Comparison of ENCODE assay signal across 16 mouse cellular contexts in genomic region chr8:84825636-84826035, GRCm38 (mm10). TPM values are rescaled to one million over a fixed set of nuclear protein-coding genes. Genes with fewer than 3 reads are reported as not detected.
DNase-seq lines count a peak whose midpoint lies in the region; ATAC-seq and TF ChIP-seq lines count a peak whose summit lies in the region.
"Had no signal": no experiment of that assay in that cellular context is flagged by ENCODE, and none has a peak within 500 bp of the region (broad histone marks: within the 10 kb centered on the region; RNA-seq: fewer than 3 reads in every experiment).

No protein-coding gene starts in this region.

- ATAC-seq in hematopoietic stem cell, adult 5-6 weeks (replicated peaks in 1 of 2; ENCODE audit: insufficient read depth in 1 of 2, low FRiP score in 2 of 2, low TSS enrichment in 1 of 2, low read depth in 1 of 2, poor library complexity in 2 of 2, severe bottlenecking in 2 of 2): peak; percentile 42 to 60; a peak in 3 of 4 replicates
- 0 out of 2 replicates have a peak, but pooled peaks have one; percentile 30 for ATAC-seq in megakaryocyte progenitor cell, adult 5-6 weeks (replicated peaks; ENCODE audit: poor library complexity)
- ATAC-seq in stomach, postnatal 0 days (ENCODE audit: low FRiP score, low TSS enrichment): no peak

- no peak overlapping the region for H3K27ac ChIP-seq in stomach, postnatal 0 days (replicated peaks)
- H3K27ac ChIP-seq: hindbrain, embryonic 13.5 days; limb, embryonic 10.5 days had no signal

- TF ChIP-seq CTCF in lung, adult 2 months (IDR thresholded peaks at IDR 0.05; ENCODE audit: insufficient read depth, low read length): no peak
- no peak for TF ChIP-seq CTCF in stomach, postnatal 0 days (IDR thresholded peaks at IDR 0.05; ENCODE audit: low read depth)

- intact Hi-C loops in left cerebral cortex, postnatal 4 days (cut with DNase I): no loop called here

- no peak for TF ChIP-seq POLR2A in lung, adult 2 months (IDR thresholded peaks at IDR 0.05; ENCODE audit: borderline replicate concordance, extremely low read depth, low read depth, low read length)

- no peaks in the 10 kb centered on the region for H3K36me3 ChIP-seq in stomach, postnatal 0 days (ENCODE audit: control insufficient read depth, insufficient read depth, low read length)
- H3K36me3 ChIP-seq: hindbrain, embryonic 13.5 days; limb, embryonic 10.5 days had no signal

- H3K9ac ChIP-seq in stomach, postnatal 0 days (ENCODE audit: low read length): no peak overlapping the region
- H3K9ac ChIP-seq: hindbrain, embryonic 13.5 days had no signal

- no peak overlapping the region for H3K4me2 ChIP-seq in stomach, postnatal 0 days (replicated peaks; ENCODE audit: low read depth)
- H3K4me2 ChIP-seq: hindbrain, embryonic 13.5 days had no signal

- TF ChIP-seq EP300 in stomach, postnatal 0 days (optimal IDR thresholded peaks at IDR 0.05): no peak

- 0 out of 2 replicates have a peak, but pooled peaks cover 2% of the 10 kb centered on the region for H3K4me1 ChIP-seq in lung, adult 2 months (ENCODE audit: control insufficient read depth, insufficient read depth, low read length)
- H3K4me1 ChIP-seq in stomach, postnatal 0 days (replicated peaks; ENCODE audit: control insufficient read depth, insufficient read depth): no peaks in the 10 kb centered on the region

- H3K4me3 ChIP-seq in lung, adult 2 months (replicated peaks; ENCODE audit: extremely low read depth, low read depth, low read length): no peak overlapping the region
- H3K4me3 ChIP-seq in stomach, postnatal 0 days (ENCODE audit: low read depth, low read length): no peak overlapping the region
- H3K4me3 ChIP-seq: hindbrain, embryonic 13.5 days; limb, embryonic 10.5 days had no signal

- 37% methylated on average over 4 of the region's 4 CpGs for WGBS in lung, adult 2 months
- 49% methylated on average over 4 of the region's 4 CpGs for WGBS in stomach, postnatal 0 days

- DNase-seq in lung, postnatal 25 days (ENCODE audit: low spot score): peak; percentile 32
- no peak for DNase-seq in lung, adult 2 months
- peak; percentile 53 for DNase-seq in thymus, postnatal 25 days
- DNase-seq in stomach, postnatal 0 days (ENCODE audit: low spot score): no peak
- no peak for DNase-seq in left cerebral cortex, postnatal 4 days
- DNase-seq in cerebellum, adult 11-12 months: no peak
- DNase-seq: adrenal gland, adult 2 months; B cell, adult 2 months; cerebellum, postnatal 36 days; layer of hippocampus, adult 9-11 months; lung, postnatal 10 days; right cerebral cortex, postnatal 14 days had no signal

- H3K9me3 ChIP-seq in stomach, postnatal 0 days (ENCODE audit: control insufficient read depth, low read length): no peaks in the 10 kb centered on the region
- H3K9me3 ChIP-seq: hindbrain, embryonic 13.5 days; limb, embryonic 10.5 days had no signal

- H3K27me3 ChIP-seq in stomach, postnatal 0 days (ENCODE audit: control insufficient read depth, insufficient read depth, low read length): no peaks in the 10 kb centered on the region

RNA-seq across cellular contexts. Expression of gene Dand5, which starts 3.0 kb away (rescaled TPM):
- 2.5 and 2.9 TPM in 2 replicates for polyA plus RNA-seq in lung, adult 2 months (2012; rRNA removed)
- 3.8 and 7.4 TPM in 2 replicates for total RNA-seq in hematopoietic stem cell, adult 5-6 weeks (2017)
- 2.2 and 2.4 TPM in 2 replicates for total RNA-seq in megakaryocyte progenitor cell, adult 5-6 weeks (2015)
- 1.7 and 4.0 TPM in 2 replicates for total RNA-seq in megakaryocyte progenitor cell, adult 5-6 weeks (2017)
- 3.3 TPM in 2 replicates for polyA plus RNA-seq in stomach, postnatal 0 days (2015; fragmentation: Nextera tagmentation; extraction: Ambion mirVana)
- 1 to 10 TPM; 4.9 to 5.5 TPM for total RNA-seq in left cerebral cortex, postnatal 4 days (2021)

RNA-seq across cellular contexts. Expression of gene Gadd45gip1, which starts 5.7 kb away (rescaled TPM):
- polyA plus RNA-seq in lung, adult 2 months (2012; rRNA removed): 21.3 and 31.7 TPM in 2 replicates
- total RNA-seq in hematopoietic stem cell, adult 5-6 weeks (2017): 29.8 and 38.8 TPM in 2 replicates
- 21.4 and 21.9 TPM in 2 replicates for total RNA-seq in megakaryocyte progenitor cell, adult 5-6 weeks (2015)
- total RNA-seq in megakaryocyte progenitor cell, adult 5-6 weeks (2017): 51.2 and 57.4 TPM in 2 replicates
- 38.5 and 39.3 TPM in 2 replicates for polyA plus RNA-seq in stomach, postnatal 0 days (2015; fragmentation: Nextera tagmentation; extraction: Ambion mirVana)
- 10 to 100 TPM; 18.4 to 18.9 TPM for total RNA-seq in left cerebral cortex, postnatal 4 days (2021)

RNA-seq across cellular contexts. Expression of gene Rad23a, which starts 14.8 kb away (rescaled TPM):
- 72.6 and 75.9 TPM in 2 replicates for polyA plus RNA-seq in lung, adult 2 months (2012; rRNA removed)
- 27.4 and 32.7 TPM in 2 replicates for total RNA-seq in hematopoietic stem cell, adult 5-6 weeks (2017)
- 30.2 and 34.4 TPM in 2 replicates for total RNA-seq in megakaryocyte progenitor cell, adult 5-6 weeks (2015)
- 26.2 and 26.3 TPM in 2 replicates for total RNA-seq in megakaryocyte progenitor cell, adult 5-6 weeks (2017)
- 69.8 and 70.6 TPM in 2 replicates for polyA plus RNA-seq in stomach, postnatal 0 days (2015; fragmentation: Nextera tagmentation; extraction: Ambion mirVana)
- 10 to 100 TPM; 44.1 to 49.7 TPM for total RNA-seq in left cerebral cortex, postnatal 4 days (2021)

RNA-seq across cellular contexts. Expression of gene Calr, which starts 21.1 kb away (rescaled TPM):
- 152 and 189 TPM in 2 replicates for polyA plus RNA-seq in lung, adult 2 months (2012; rRNA removed)
- 1,472 and 1,879 TPM in 2 replicates for total RNA-seq in hematopoietic stem cell, adult 5-6 weeks (2017)
- 1,060 and 1,133 TPM in 2 replicates for total RNA-seq in megakaryocyte progenitor cell, adult 5-6 weeks (2015)
- total RNA-seq in megakaryocyte progenitor cell, adult 5-6 weeks (2017): 4,756 and 5,574 TPM in 2 replicates
- polyA plus RNA-seq in stomach, postnatal 0 days (2015; fragmentation: Nextera tagmentation; extraction: Ambion mirVana): 522 and 537 TPM in 2 replicates
- 100 to 1,000 TPM; 528 to 548 TPM for total RNA-seq in left cerebral cortex, postnatal 4 days (2021)

RNA-seq across cellular contexts. Expression of gene Nfix, which starts 25.5 kb away (rescaled TPM):
- 80.1 and 96.2 TPM in 2 replicates for polyA plus RNA-seq in lung, adult 2 months (2012; rRNA removed)
- total RNA-seq in hematopoietic stem cell, adult 5-6 weeks (2017): 21.5 and 26.3 TPM in 2 replicates
- total RNA-seq in megakaryocyte progenitor cell, adult 5-6 weeks (2015): 44.4 and 46.9 TPM in 2 replicates
- 12.0 and 15.7 TPM in 2 replicates for total RNA-seq in megakaryocyte progenitor cell, adult 5-6 weeks (2017)
- polyA plus RNA-seq in stomach, postnatal 0 days (2015; fragmentation: Nextera tagmentation; extraction: Ambion mirVana): 36.5 and 36.6 TPM in 2 replicates
- total RNA-seq in left cerebral cortex, postnatal 4 days (2021): 100 to 1,000 TPM; 674 to 782 TPM

Comparison
In these comparisons a context has a peak if more than half of its experiments do, and no peak if none do; other contexts are left out.
1. DNase-seq: peak in lung, postnatal 25 days (single experiment) and thymus, postnatal 25 days (single experiment); none in lung, adult 2 months (single experiment), stomach, postnatal 0 days (single experiment), left cerebral cortex, postnatal 4 days (single experiment) and cerebellum, adult 11-12 months (single experiment).